Mouse (Mus musculus) liver, embryonic 14.5 days (tissue): ENCODE results near the gene Nup107.

Source experiments
- CTCF ChIP-seq: IDR thresholded peaks from 2 replicates; pipeline ENCODE4 v1.5.1; 2016; ENCODE audit warnings: antibody characterized with exemption, low read depth, control low read depth
- EP300 ChIP-seq: IDR thresholded peaks from 2 replicates; pipeline ENCODE4 v1.6.1; 2016; ENCODE audit warnings: antibody characterized with exemption, low read depth

DNA sequence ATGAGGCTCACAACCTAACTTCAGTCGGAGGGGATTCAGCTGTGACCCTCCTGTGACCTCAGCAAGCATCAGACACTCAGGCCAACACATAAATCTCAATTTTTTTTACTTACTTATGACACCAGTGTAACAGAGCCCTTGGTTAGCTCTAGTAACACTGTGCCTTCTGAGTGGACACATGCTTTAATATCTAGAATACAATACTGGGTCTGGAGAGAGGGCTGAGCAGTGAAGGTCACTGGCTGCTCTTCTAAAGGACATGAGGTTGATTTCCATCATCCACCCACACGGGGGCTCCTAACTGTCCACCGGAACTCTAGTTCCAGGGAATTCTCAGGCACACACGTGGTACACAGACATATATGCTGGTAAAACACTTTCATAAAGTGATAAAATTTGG, 13.6 kb downstream of the Nup107 start:
- TF ChIP-seq CTCF = no peak
- no peak for TF ChIP-seq EP300
